Mouse (Mus musculus): Measurements from ENCODE around the gene Btnl2. TPM values are rescaled to one million over a fixed set of nuclear protein-coding genes. Genes with fewer than 3 reads are reported as not detected.

Btnl2 gene
- polyA plus RNA-seq, 1 experiment from 2014 or later, result 0.07 TPM

- H3K36me3 ChIP-seq, result no peaks in the 10 kb centered on the region
- H3K27ac ChIP-seq, result no peak overlapping the region
- no peak overlapping the region for H3K9ac ChIP-seq
- no peaks in the 10 kb centered on the region for H3K9me3 ChIP-seq (replicated peaks)
- H3K4me2 ChIP-seq, result no peak overlapping the region
- no peaks in the 10 kb centered on the region for H3K4me1 ChIP-seq
- 72% methylated on average over 3 of the region's 3 CpGs for WGBS (ENCODE audit: insufficient replicate concordance)
- no peak for ATAC-seq
- H3K4me3 ChIP-seq, result no peak overlapping the region
- H3K27me3 ChIP-seq (replicated peaks), result peaks cover 4% of the 10 kb centered on the region; the same call in 1 of the 2 replicates
These were observed 30.1 kb downstream of the Btnl2 start for GRCm38 (mm10) chr17:34384699-34385098.

DNA sequence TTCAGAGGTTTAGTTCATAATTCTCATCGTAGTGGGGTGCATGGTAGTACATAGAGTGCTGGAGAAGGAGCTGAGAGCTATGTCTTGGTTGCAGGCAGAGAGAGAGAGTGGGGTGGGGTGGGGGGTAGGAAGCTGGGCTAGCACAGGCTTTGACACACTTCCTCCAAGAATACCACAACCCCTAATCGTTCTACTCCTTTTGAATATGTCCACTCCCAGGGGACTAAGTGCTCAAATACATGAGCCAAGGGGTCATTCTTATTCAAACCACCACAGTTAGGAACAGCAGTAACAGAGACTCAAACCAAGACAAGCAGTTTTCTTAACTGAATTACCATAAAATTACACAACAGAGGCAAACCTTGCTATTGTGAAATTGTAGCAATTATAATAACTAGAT is 32.0 kb downstream of the Btnl2 start:
- H3K27ac ChIP-seq, result no peak overlapping the region
- H3K27me3 ChIP-seq (replicated peaks), result peaks cover 9% of the 10 kb centered on the region
- 36% methylated on average over 2 of the region's 2 CpGs for WGBS (ENCODE audit: insufficient replicate concordance)
- H3K4me1 ChIP-seq, result no peaks in the 10 kb centered on the region
- no peaks in the 10 kb centered on the region for H3K9me3 ChIP-seq (replicated peaks)
- H3K9ac ChIP-seq, result no peak overlapping the region
- no peak overlapping the region for H3K4me2 ChIP-seq
- H3K36me3 ChIP-seq, result no peaks in the 10 kb centered on the region
- H3K4me3 ChIP-seq, result no peak overlapping the region
- ATAC-seq, result no peak

DNA sequence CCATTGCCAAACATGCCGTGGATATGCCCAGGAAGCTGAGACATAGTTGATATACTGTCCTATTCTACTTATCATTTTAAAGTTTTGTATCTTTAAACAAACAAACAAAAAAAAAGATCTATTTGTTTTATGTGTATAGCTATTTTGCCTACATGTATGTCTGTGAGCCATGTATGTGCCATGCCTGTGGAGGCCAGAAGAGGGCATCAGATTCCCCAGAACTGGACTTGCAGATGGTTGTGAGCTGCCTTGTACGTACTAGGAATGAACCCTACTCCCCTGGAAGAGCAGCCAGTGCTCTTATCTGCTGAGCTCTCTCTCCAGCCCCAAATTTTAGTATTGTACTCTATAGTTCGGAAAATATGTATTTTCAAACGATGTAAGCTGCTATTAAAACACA is 33.9 kb downstream of the Btnl2 start:
- no peaks in the 10 kb centered on the region for H3K36me3 ChIP-seq
- H3K4me2 ChIP-seq, result no peak overlapping the region
- 29% methylated on average over 4 of the region's 4 CpGs for WGBS (ENCODE audit: insufficient replicate concordance)
- H3K4me1 ChIP-seq, result 0 out of 2 replicates have a peak, but pooled peaks cover 2% of the 10 kb centered on the region
- H3K27ac ChIP-seq, result no peak overlapping the region
- peaks cover 22% of the 10 kb centered on the region for H3K27me3 ChIP-seq (replicated peaks)
- H3K9ac ChIP-seq, result no peak overlapping the region
- no peaks in the 10 kb centered on the region for H3K9me3 ChIP-seq (replicated peaks)
- ATAC-seq, result no peak
- H3K4me3 ChIP-seq, result no peak overlapping the region

DNA sequence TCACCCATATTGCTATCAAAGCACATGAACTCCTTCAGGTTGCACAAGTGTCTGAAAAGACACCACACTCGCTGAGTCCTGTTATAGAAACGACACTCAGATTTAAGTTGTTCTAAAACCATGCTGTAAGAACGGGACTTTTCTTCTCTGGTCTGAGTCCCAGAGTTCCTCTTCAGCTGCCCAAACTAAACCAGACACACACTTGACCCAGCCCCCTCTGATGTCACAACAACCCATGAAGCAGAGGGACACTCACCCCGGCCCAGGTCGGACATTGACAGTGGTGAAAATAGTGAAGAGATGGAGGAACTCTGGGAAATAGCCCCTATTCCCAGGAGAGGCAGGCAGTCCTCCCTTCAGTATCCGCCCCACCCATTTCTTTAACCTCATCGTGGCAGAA is 36.9 kb downstream of the Btnl2 start:
- Histone ChIP-seq H3K4me3 (no peak overlapping the region), H3K9me3 (replicated peaks) (no peaks in the 10 kb centered on the region), H3K27ac (no peak overlapping the region), H3K9ac (no peak overlapping the region), H3K4me2 (peak overlapping the region; percentile 46; the same call in 1 of the 2 replicates), H3K36me3 (no peaks in the 10 kb centered on the region), H3K27me3 (replicated peaks) (peaks cover 22% of the 10 kb centered on the region), H3K4me1 (0 out of 2 replicates have a peak, but pooled peaks cover 2% of the 10 kb centered on the region)
- WGBS (ENCODE audit: insufficient replicate concordance), result 32% methylated on average over 7 of the region's 7 CpGs
- ATAC-seq, result no peak

DNA sequence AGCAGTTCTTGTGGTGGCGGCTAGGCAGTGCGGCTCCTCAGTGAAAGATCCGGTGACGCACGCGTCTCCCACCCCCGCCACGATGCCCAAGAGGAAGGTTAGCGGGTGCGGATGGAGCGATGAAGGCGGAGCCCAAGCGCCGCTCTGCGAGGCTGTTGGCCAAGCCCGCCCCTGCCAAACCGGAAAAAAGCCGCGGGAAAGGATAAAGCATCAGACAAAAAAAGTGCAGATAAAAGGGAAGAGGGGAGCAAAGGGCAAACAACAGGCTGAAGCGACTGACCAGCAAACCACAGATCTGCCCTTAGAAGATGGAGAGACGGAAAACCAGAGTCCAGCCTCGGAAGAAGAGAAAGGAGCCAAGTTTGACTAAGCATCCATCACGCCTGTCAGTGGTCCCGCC is 37.7 kb downstream of the Btnl2 start:
- whole genome bisulfite sequencing (ENCODE audit: insufficient replicate concordance), result 3% methylated on average over 24 of the region's 24 CpGs
- peak overlapping the region; percentile 46 for H3K4me2 ChIP-seq
- no peak for ATAC-seq
- H3K9me3 ChIP-seq (replicated peaks), result no peaks in the 10 kb centered on the region
- no peak overlapping the region for H3K27ac ChIP-seq
- peak overlapping the region; percentile 18 for H3K4me3 ChIP-seq
- H3K4me1 ChIP-seq, result 0 out of 2 replicates have a peak, but pooled peaks cover 2% of the 10 kb centered on the region
- H3K9ac ChIP-seq, result no peak overlapping the region
- no peaks in the 10 kb centered on the region for H3K36me3 ChIP-seq
- H3K27me3 ChIP-seq (replicated peaks), result peaks cover 22% of the 10 kb centered on the region

DNA sequence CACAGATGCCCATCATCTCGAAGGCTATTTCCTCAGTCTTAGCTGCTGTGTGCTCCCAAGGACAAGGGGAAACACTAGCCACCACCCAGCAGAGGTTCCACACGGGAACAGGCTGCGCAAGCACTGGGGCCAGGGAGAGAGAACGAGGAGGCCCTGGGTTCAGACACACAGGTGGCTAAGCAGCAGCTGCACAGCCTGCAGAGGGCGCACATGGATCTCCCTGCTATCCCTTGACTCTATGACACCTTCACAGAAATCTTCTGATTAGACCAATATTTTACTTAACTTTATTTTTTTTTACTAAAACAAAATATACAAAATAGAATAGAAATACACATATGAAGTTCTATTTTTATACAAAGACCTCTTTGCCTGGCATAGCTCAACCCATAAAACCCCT is 42.7 kb downstream of the Btnl2 start:
- no peak for ATAC-seq
- no peaks in the 10 kb centered on the region for H3K9me3 ChIP-seq (replicated peaks)
- WGBS (ENCODE audit: insufficient replicate concordance), result 54% methylated on average over 5 of the region's 5 CpGs
- no peak overlapping the region for H3K4me2 ChIP-seq
- peaks cover 13% of the 10 kb centered on the region; the same call in 1 of the 2 replicates for H3K4me1 ChIP-seq
- H3K9ac ChIP-seq, result no peak overlapping the region
- H3K4me3 ChIP-seq, result no peak overlapping the region
- peaks cover 50% of the 10 kb centered on the region for H3K27me3 ChIP-seq (replicated peaks)
- H3K36me3 ChIP-seq, result no peaks in the 10 kb centered on the region
- H3K27ac ChIP-seq, result no peak overlapping the region

DNA sequence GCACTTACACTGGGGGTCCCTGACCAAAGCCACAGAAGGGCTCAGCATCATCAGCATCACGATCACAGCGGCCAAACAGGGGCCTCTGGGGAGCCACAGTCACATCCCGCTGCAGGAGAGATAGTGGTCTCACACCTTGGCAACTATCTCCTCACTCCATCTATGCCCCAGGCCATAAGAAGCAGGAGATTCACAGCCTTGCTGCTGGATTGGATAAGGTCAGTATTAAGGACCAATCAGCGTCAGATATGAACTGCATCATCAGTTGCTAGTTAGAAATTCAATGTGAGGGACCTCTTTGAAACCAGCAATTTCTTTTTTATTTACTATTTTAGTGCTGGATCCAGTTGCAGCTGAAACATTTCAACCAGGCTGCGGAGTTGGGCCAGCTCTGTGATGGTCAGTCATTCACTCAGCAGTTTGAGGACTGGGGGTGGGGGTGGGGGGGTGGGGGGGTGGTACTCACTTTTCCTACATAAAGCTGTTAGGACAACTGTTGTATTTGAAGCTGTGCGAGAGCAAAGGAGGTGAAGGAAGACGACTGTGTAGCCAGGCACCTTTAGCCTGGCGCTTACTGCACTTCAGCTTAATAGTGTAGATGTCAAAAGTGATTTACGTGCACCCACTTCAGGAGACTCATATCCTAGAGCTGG is 43.6 kb downstream of the Btnl2 start:
- H3K36me3 ChIP-seq, result no peaks in the 10 kb centered on the region
- H3K4me3 ChIP-seq, result peak overlapping the region; percentile 52
- peaks cover 44% of the 10 kb centered on the region for H3K27me3 ChIP-seq (replicated peaks)
- WGBS (ENCODE audit: insufficient replicate concordance), result 12% methylated on average over 9 of the region's 9 CpGs
- H3K4me2 ChIP-seq, result peak overlapping the region; percentile 76
- 0 out of 2 replicates have a peak, but pooled peaks have one; percentile 30 for ATAC-seq
- H3K27ac ChIP-seq, result no peak overlapping the region
- no peaks in the 10 kb centered on the region for H3K9me3 ChIP-seq (replicated peaks)
- no peak overlapping the region for H3K9ac ChIP-seq
- peaks cover 13% of the 10 kb centered on the region; the same call in 1 of the 2 replicates for H3K4me1 ChIP-seq

DNA sequence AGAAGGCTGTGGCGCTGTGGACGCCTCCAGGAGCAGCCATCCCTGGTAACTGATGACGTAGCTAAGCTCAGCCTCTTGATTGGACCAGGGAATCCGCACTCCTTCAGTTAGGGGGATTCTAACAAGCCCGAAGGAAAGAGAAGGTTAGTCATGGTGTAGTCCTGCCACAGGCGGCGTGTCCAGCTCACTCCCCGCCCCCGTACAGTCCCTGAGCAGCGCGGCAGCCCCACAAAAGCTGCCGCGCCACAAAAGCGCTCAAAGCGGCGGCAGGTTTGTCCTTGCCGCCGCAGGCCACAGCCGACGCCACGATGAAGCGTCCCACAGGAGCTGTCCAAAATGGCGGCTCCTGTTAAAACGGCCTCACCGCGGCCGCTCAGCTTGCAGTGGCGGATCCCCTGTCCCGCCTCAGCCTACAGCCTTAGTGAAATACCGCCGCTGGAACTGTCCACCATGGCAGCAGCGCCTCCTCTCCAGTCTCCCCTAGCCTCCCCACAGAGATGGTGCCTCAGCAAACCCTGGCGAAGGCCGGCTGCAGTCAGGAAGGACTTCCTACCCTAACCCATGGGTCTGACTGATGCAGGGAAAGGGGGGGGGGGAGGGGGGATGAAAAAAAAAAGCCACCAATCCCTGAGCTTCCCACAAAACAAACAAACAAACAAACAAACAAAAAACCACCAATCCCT is 44.2 kb downstream of the Btnl2 start, which contains the start of gene BC051142:
Gene BC051142, plus strand, starts transcription at position 110 of the 683 bp plus-strand sequence.
- Histone ChIP-seq H3K9me3 (replicated peaks) (no peaks in the 10 kb centered on the region), H3K4me2 (peak within 1 kb of the TSS; percentile 76), H3K9ac (peak within 1 kb of the TSS; percentile 56), H3K27ac (no peak within 1 kb of the TSS), H3K27me3 (replicated peaks) (peaks cover 44% of the 10 kb centered on the region), H3K36me3 (no peaks in the 10 kb centered on the region), H3K4me3 (peak within 1 kb of the TSS; percentile 52), H3K4me1 (peaks cover 13% of the 10 kb centered on the region; the same call in 1 of the 2 replicates)
- WGBS (ENCODE audit: insufficient replicate concordance), result 7% methylated on average over 34 of the region's 34 CpGs
- peak; percentile 77 for ATAC-seq

DNA sequence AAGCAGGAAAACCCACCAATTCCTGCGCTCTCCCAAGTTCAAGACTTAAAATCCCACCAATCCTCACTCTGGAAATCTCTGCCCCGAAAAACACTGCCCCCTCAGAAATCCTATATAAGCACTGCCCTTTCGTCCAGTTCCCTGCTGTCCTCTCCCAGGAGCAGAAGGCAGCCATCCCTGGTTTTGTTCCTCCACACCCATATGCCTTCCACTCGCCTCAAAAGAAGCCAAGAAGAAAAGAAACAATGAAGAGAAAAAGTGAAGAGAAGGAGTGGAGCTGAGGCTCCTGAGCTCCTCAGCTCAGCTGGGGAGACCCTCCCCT is 44.7 kb downstream of the Btnl2 start:
- Histone ChIP-seq H3K36me3 (no peaks in the 10 kb centered on the region), H3K4me3 (peak overlapping the region; percentile 52; the same call in 1 of the 2 replicates), H3K27me3 (replicated peaks) (peaks cover 44% of the 10 kb centered on the region), H3K27ac (no peak overlapping the region), H3K4me1 (peaks cover 13% of the 10 kb centered on the region; the same call in 1 of the 2 replicates), H3K9ac (no peak overlapping the region), H3K9me3 (replicated peaks) (no peaks in the 10 kb centered on the region), H3K4me2 (peak overlapping the region; percentile 76)
- no peak for ATAC-seq
- WGBS (ENCODE audit: insufficient replicate concordance), result 46% methylated on average over 4 of the region's 4 CpGs

DNA sequence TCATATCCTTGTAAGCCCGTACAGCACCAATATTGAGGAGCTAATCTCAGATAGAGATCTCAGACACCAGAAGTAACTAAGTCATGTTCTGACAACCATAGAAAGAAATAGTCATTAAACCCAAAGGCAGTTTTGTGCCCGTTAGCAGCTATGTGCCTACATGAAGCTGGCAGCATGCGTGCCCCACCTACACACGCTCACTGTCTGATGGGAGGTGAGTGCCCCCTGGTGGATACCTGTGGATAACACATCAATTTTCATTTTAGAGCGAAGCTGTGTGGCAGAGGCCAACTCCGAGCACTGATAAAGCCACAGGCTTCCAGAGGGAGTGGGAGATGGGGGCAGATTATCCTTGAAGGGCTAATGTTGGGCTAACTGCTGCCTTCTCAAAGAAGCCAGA is 56.5 kb downstream of the Btnl2 start:
- Histone ChIP-seq H3K9ac (no peak overlapping the region), H3K27ac (no peak overlapping the region), H3K9me3 (replicated peaks) (no peaks in the 10 kb centered on the region), H3K4me3 (no peak overlapping the region), H3K4me1 (no peaks in the 10 kb centered on the region), H3K4me2 (no peak overlapping the region), H3K27me3 (replicated peaks) (peaks cover 4% of the 10 kb centered on the region; the same call in 1 of the 2 replicates), H3K36me3 (no peaks in the 10 kb centered on the region)
- no peak for ATAC-seq
- WGBS (ENCODE audit: insufficient replicate concordance), result 17% methylated on average over 6 of the region's 6 CpGs

Data from liver, embryonic 12.5 days (tissue).